20 mouse cellular contexts compared by ENCODE assay signal in genomic region chr2:148743846-148744407, GRCm38 (mm10). TPM values are rescaled to one million over a fixed set of nuclear protein-coding genes. Genes with fewer than 3 reads are reported as not detected.
A peak's percentile ranks its signal among the peaks of the same experiment; 100 is the strongest.
DNase-seq lines count a peak whose midpoint lies in the region; ATAC-seq lines count a peak whose summit lies in the region.
"Had no signal": no experiment of that assay in that cellular context is flagged by ENCODE, and none has a peak within 500 bp of the region (broad histone marks: within the 10 kb centered on the region; RNA-seq: fewer than 3 reads in every experiment).

No protein-coding gene starts in this region.

- H3K36me3 ChIP-seq in forebrain, embryonic 15.5 days: no peaks in the 10 kb centered on the region
- no peaks in the 10 kb centered on the region for H3K36me3 ChIP-seq in forebrain, embryonic 11.5 days (ENCODE audit: control insufficient read depth, insufficient read depth, low read length)
- no peaks in the 10 kb centered on the region for H3K36me3 ChIP-seq in kidney, embryonic 15.5 days
- H3K36me3 ChIP-seq in forebrain, embryonic 16.5 days (ENCODE audit: control insufficient read depth, insufficient read depth): no peaks in the 10 kb centered on the region
- H3K36me3 ChIP-seq: embryonic facial prominence, embryonic 13.5 days; G1E; heart, embryonic 12.5 days; limb, embryonic 10.5 days had no signal

- 0 out of 2 replicates have a peak, but pooled peaks cover 7% of the 10 kb centered on the region for H3K4me1 ChIP-seq in forebrain, embryonic 15.5 days
- H3K4me1 ChIP-seq in forebrain, embryonic 11.5 days (replicated peaks; ENCODE audit: control insufficient read depth, insufficient read depth, low read length): no peaks in the 10 kb centered on the region
- H3K4me1 ChIP-seq in kidney, embryonic 15.5 days: no peaks in the 10 kb centered on the region
- peaks cover 5% of the 10 kb centered on the region for H3K4me1 ChIP-seq in forebrain, embryonic 16.5 days (replicated peaks; ENCODE audit: control insufficient read depth, insufficient read depth, low read length)
- H3K4me1 ChIP-seq: embryonic facial prominence, embryonic 13.5 days; heart, embryonic 12.5 days; limb, embryonic 10.5 days had no signal

- DNase-seq in forebrain, embryonic 11.5 days (ENCODE audit: low spot score): no peak
- peak; percentile 35 for DNase-seq in kidney, adult 9 months
- peak; percentile 41 for DNase-seq in NIH3T3 (ENCODE audit: low read depth)
- peak; percentile 13 for DNase-seq in kidney, postnatal 14 days
- DNase-seq: adrenal gland, postnatal 10 days; gastrocnemius, postnatal 25 days; lung, adult 2 months; lung, postnatal 36 days; retina, postnatal 1 day; thymus, postnatal 14 days had no signal

- 0 out of 2 replicates have a peak, but pooled peaks have one; percentile 26 for ATAC-seq in forebrain, embryonic 15.5 days (replicated peaks)
- no peak for ATAC-seq in forebrain, embryonic 11.5 days (replicated peaks; ENCODE audit: low FRiP score)
- ATAC-seq in kidney, embryonic 15.5 days (replicated peaks; ENCODE audit: low FRiP score): no peak
- ATAC-seq in forebrain, embryonic 16.5 days: no peak
- ATAC-seq: CD4-positive, CD25-positive, alpha-beta regulatory T cell, adult 4 months had no signal

- no peak overlapping the region for H3K27ac ChIP-seq in forebrain, embryonic 15.5 days (replicated peaks)
- no peak overlapping the region for H3K27ac ChIP-seq in forebrain, embryonic 11.5 days (ENCODE audit: low read depth, low read length)
- H3K27ac ChIP-seq in kidney, embryonic 15.5 days: no peak overlapping the region
- H3K27ac ChIP-seq in forebrain, embryonic 16.5 days (ENCODE audit: low read length): no peak overlapping the region
- H3K27ac ChIP-seq: embryonic facial prominence, embryonic 13.5 days; limb, embryonic 10.5 days had no signal

- WGBS in forebrain, embryonic 15.5 days: 85% methylated on average over 3 of the region's 3 CpGs
- 88% methylated on average over 3 of the region's 3 CpGs for WGBS in forebrain, embryonic 11.5 days
- 79% methylated on average over 3 of the region's 3 CpGs for WGBS in kidney, embryonic 15.5 days
- 78% methylated on average over 3 of the region's 3 CpGs for WGBS in forebrain, embryonic 16.5 days

- no peaks in the 10 kb centered on the region for H3K27me3 ChIP-seq in forebrain, embryonic 15.5 days
- no peaks in the 10 kb centered on the region for H3K27me3 ChIP-seq in forebrain, embryonic 11.5 days (ENCODE audit: control insufficient read depth, insufficient read depth, low read length)
- H3K27me3 ChIP-seq in kidney, embryonic 15.5 days: no peaks in the 10 kb centered on the region
- H3K27me3 ChIP-seq in forebrain, embryonic 16.5 days (replicated peaks; ENCODE audit: control insufficient read depth, insufficient read depth, low read length): no peaks in the 10 kb centered on the region
- H3K27me3 ChIP-seq: embryonic facial prominence, embryonic 13.5 days; heart, embryonic 12.5 days had no signal

- H3K9me3 ChIP-seq in forebrain, embryonic 15.5 days: no peaks in the 10 kb centered on the region
- H3K9me3 ChIP-seq in forebrain, embryonic 11.5 days (ENCODE audit: control insufficient read depth, low read length): no peaks in the 10 kb centered on the region
- no peaks in the 10 kb centered on the region for H3K9me3 ChIP-seq in kidney, embryonic 15.5 days (replicated peaks)
- H3K9me3 ChIP-seq in forebrain, embryonic 16.5 days (ENCODE audit: control insufficient read depth, low read length): no peaks in the 10 kb centered on the region
- H3K9me3 ChIP-seq: embryonic facial prominence, embryonic 13.5 days; heart, embryonic 12.5 days; limb, embryonic 10.5 days had no signal

- no peak overlapping the region for H3K4me3 ChIP-seq in forebrain, embryonic 15.5 days
- H3K4me3 ChIP-seq in forebrain, embryonic 11.5 days (ENCODE audit: low read depth, low read length): no peak overlapping the region
- H3K4me3 ChIP-seq in kidney, embryonic 15.5 days (replicated peaks): no peak overlapping the region
- H3K4me3 ChIP-seq in forebrain, embryonic 16.5 days (replicated peaks; ENCODE audit: low read length): no peak overlapping the region
- H3K4me3 ChIP-seq: embryonic facial prominence, embryonic 13.5 days; heart, embryonic 12.5 days; limb, embryonic 10.5 days had no signal

- no peak overlapping the region for H3K9ac ChIP-seq in forebrain, embryonic 15.5 days (replicated peaks)
- no peak overlapping the region for H3K9ac ChIP-seq in forebrain, embryonic 11.5 days (ENCODE audit: low read length)
- no peak overlapping the region for H3K9ac ChIP-seq in kidney, embryonic 15.5 days
- H3K9ac ChIP-seq in forebrain, embryonic 16.5 days (replicated peaks; ENCODE audit: low read depth, low read length): no peak overlapping the region
- H3K9ac ChIP-seq: embryonic facial prominence, embryonic 13.5 days; heart, embryonic 12.5 days had no signal

- no peak overlapping the region for H3K4me2 ChIP-seq in forebrain, embryonic 15.5 days (replicated peaks)
- no peak overlapping the region for H3K4me2 ChIP-seq in forebrain, embryonic 11.5 days (ENCODE audit: low read depth, low read length, severe bottlenecking)
- no peak overlapping the region for H3K4me2 ChIP-seq in kidney, embryonic 15.5 days
- H3K4me2 ChIP-seq in forebrain, embryonic 16.5 days (ENCODE audit: low read length): no peak overlapping the region
- H3K4me2 ChIP-seq: embryonic facial prominence, embryonic 13.5 days; heart, embryonic 12.5 days; liver, embryonic 11.5 days had no signal

RNA-seq across cellular contexts. Expression of gene Cstl1, which starts 6.2 kb away (rescaled TPM):
- polyA plus RNA-seq in forebrain, embryonic 15.5 days (2015; fragmentation: Nextera tagmentation; extraction: Ambion mirVana): not detected in 2 replicates
- polyA plus RNA-seq in forebrain, embryonic 11.5 days (2014; fragmentation: Nextera tagmentation; extraction: Ambion mirVana): not detected in 2 replicates
- polyA plus RNA-seq in kidney, embryonic 15.5 days (2015; fragmentation: Nextera tagmentation; extraction: Ambion mirVana): not detected in 2 replicates
- polyA plus RNA-seq in forebrain, embryonic 16.5 days (2015; fragmentation: Nextera tagmentation; extraction: Ambion mirVana): not detected in 2 replicates
- polyA plus RNA-seq: CD4-positive, CD25-positive, alpha-beta regulatory T cell, adult 4 months; embryonic facial prominence, embryonic 13.5 days; G1E; heart, embryonic 12.5 days; hindbrain, embryonic 16.5 days; limb, embryonic 10.5 days; liver, embryonic 11.5 days; lung, adult 2 months had no signal

RNA-seq across cellular contexts. Expression of gene Napb, which starts 11.7 kb away (rescaled TPM):
- polyA plus RNA-seq in forebrain, embryonic 15.5 days (2015; fragmentation: Nextera tagmentation; extraction: Ambion mirVana): 37.3 and 38.0 TPM in 2 replicates
- 13.9 and 14.3 TPM in 2 replicates for polyA plus RNA-seq in forebrain, embryonic 11.5 days (2014; fragmentation: Nextera tagmentation; extraction: Ambion mirVana)
- 3.1 and 3.2 TPM in 2 replicates for polyA plus RNA-seq in kidney, embryonic 15.5 days (2015; fragmentation: Nextera tagmentation; extraction: Ambion mirVana)
- polyA plus RNA-seq in forebrain, embryonic 16.5 days (2015; fragmentation: Nextera tagmentation; extraction: Ambion mirVana): 39.3 and 52.6 TPM in 2 replicates
- polyA plus RNA-seq: G1E had no signal

RNA-seq across cellular contexts. Expression of gene Cst11, which starts 27.4 kb away (rescaled TPM):
- not detected in 2 replicates for polyA plus RNA-seq in forebrain, embryonic 15.5 days (2015; fragmentation: Nextera tagmentation; extraction: Ambion mirVana)
- polyA plus RNA-seq in forebrain, embryonic 11.5 days (2014; fragmentation: Nextera tagmentation; extraction: Ambion mirVana): not detected in 2 replicates
- polyA plus RNA-seq in kidney, embryonic 15.5 days (2015; fragmentation: Nextera tagmentation; extraction: Ambion mirVana): not detected in 2 replicates
- polyA plus RNA-seq in forebrain, embryonic 16.5 days (2015; fragmentation: Nextera tagmentation; extraction: Ambion mirVana): not detected in 2 replicates
- polyA plus RNA-seq: CD4-positive, CD25-positive, alpha-beta regulatory T cell, adult 4 months; embryonic facial prominence, embryonic 13.5 days; G1E; heart, embryonic 12.5 days; hindbrain, embryonic 16.5 days; limb, embryonic 10.5 days; liver, embryonic 11.5 days; lung, adult 2 months had no signal

RNA-seq across cellular contexts. Expression of gene 8030411F24Rik, which starts 37.9 kb away (rescaled TPM):
- not detected in 2 replicates for polyA plus RNA-seq in forebrain, embryonic 15.5 days (2015; fragmentation: Nextera tagmentation; extraction: Ambion mirVana)
- not detected in 2 replicates for polyA plus RNA-seq in forebrain, embryonic 11.5 days (2014; fragmentation: Nextera tagmentation; extraction: Ambion mirVana)
- not detected in 2 replicates for polyA plus RNA-seq in kidney, embryonic 15.5 days (2015; fragmentation: Nextera tagmentation; extraction: Ambion mirVana)
- polyA plus RNA-seq in forebrain, embryonic 16.5 days (2015; fragmentation: Nextera tagmentation; extraction: Ambion mirVana): not detected in 2 replicates
- polyA plus RNA-seq: CD4-positive, CD25-positive, alpha-beta regulatory T cell, adult 4 months; embryonic facial prominence, embryonic 13.5 days; G1E; heart, embryonic 12.5 days; hindbrain, embryonic 16.5 days; limb, embryonic 10.5 days; liver, embryonic 11.5 days; lung, adult 2 months had no signal

RNA-seq across cellular contexts. Expression of gene Cst12, which starts 45.2 kb away (rescaled TPM):
- polyA plus RNA-seq in forebrain, embryonic 15.5 days (2015; fragmentation: Nextera tagmentation; extraction: Ambion mirVana): not detected in 2 replicates
- polyA plus RNA-seq in forebrain, embryonic 11.5 days (2014; fragmentation: Nextera tagmentation; extraction: Ambion mirVana): not detected in 2 replicates
- not detected in 2 replicates for polyA plus RNA-seq in kidney, embryonic 15.5 days (2015; fragmentation: Nextera tagmentation; extraction: Ambion mirVana)
- polyA plus RNA-seq in forebrain, embryonic 16.5 days (2015; fragmentation: Nextera tagmentation; extraction: Ambion mirVana): not detected in 2 replicates
- polyA plus RNA-seq: CD4-positive, CD25-positive, alpha-beta regulatory T cell, adult 4 months; embryonic facial prominence, embryonic 13.5 days; G1E; heart, embryonic 12.5 days; hindbrain, embryonic 16.5 days; limb, embryonic 10.5 days; liver, embryonic 11.5 days; lung, adult 2 months had no signal
